Mouse (Mus musculus) ES-E14 (cell line): ENCODE results near the gene Fndc10.
"Not testable (repeated sequence)": the region's sequence is repeated elsewhere in the genome, so short reads cannot be mapped to it uniquely, and the experiment has no call there.

Source experiments
- CHD2 ChIP-seq: IDR thresholded peaks from 2 replicates; pipeline ENCODE4 v1.6.1; 2014; ENCODE audit warnings: mild to moderate bottlenecking, low read depth, low read length, inconsistent platforms
- HCFC1 ChIP-seq: IDR thresholded peaks from 2 replicates; pipeline ENCODE4 v1.6.1; 2012; ENCODE audit warnings: low read length, inconsistent platforms, borderline replicate concordance; ENCODE audit not compliant: insufficient read depth
- MAFK ChIP-seq: IDR thresholded peaks from 2 replicates; pipeline ENCODE4 v1.6.1; 2014; ENCODE audit warnings: mild to moderate bottlenecking, low read depth, low read length, inconsistent platforms; ENCODE audit not compliant: insufficient read depth
- ZC3H11A ChIP-seq: IDR thresholded peaks from 2 replicates; pipeline ENCODE4 v1.6.1; 2012; ENCODE audit warnings: low read depth, mild to moderate bottlenecking, inconsistent platforms, low read length, borderline replicate concordance
- ZNF384 ChIP-seq: IDR thresholded peaks from 2 replicates; pipeline ENCODE4 v1.6.1; 2012; ENCODE audit warnings: low read depth, low read length, inconsistent platforms

- TF ChIP-seq HCFC1, MAFK, CHD2, ZC3H11A, ZNF384: not testable (repeated sequence)
These were observed 6.4 kb upstream of the Fndc10 start for GRCm38 (mm10) chr4:155687764-155688163.
